Mouse (Mus musculus) testis, adult 2 months (tissue): ENCODE data around the gene Copz2.

Experiments
- CTCF ChIP-seq: fragments of 200-500 bp; IDR thresholded peaks from 2 replicates; pipeline ENCODE4 v1.5.1; 2012; ENCODE audit warnings: low read depth, mild to moderate bottlenecking, inconsistent platforms, low read length, moderate library complexity; ENCODE audit not compliant: control insufficient read depth, insufficient read depth, insufficient replicate concordance
- POLR2A ChIP-seq: fragments of 200-500 bp; IDR thresholded peaks from 2 replicates; pipeline ENCODE4 v1.6.1; 2012; ENCODE audit warnings: low read depth, mild to moderate bottlenecking, inconsistent platforms, low read length, moderate library complexity; ENCODE audit not compliant: control insufficient read depth

DNA sequence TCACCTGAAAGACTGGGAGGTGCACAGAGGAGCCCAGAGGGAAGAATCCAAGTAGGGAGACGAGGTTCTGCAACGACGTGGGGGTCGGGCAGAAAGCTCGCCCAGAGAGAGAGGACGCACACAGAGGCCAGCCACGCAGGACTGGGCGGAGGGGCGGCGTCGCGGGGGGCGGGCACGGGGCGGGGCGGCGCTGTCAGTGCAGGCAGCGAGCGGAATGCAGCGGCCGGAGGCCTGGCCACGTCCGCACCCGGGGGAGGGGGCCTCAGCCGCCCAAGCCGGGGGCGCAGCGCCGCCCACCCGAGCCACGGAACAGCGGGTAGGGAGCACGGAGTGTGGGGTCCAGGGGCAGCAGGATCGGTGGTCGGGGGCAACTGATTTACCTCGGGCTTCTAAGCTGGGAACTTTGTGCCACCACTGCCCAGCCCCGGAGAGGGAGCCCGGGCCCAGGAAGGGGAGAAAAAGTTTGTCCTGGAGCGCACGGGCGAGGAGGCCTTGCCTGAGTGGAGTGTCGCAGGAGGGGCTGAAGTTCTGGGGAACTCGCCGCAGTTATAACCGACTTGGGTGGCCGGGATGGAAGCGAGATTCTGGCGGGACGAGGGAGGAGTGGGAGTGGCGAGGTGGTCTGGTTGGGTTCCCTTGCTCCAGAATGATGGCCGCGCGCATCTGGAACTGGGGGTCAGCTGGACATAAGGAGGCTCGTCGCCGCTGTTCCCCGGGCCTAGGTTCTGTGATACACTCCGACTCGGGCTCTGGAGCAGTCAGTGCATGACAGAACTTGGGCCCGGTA is at the start of gene Copz2:
- TF ChIP-seq CTCF (no peak), POLR2A (no peak)
